Mouse (Mus musculus): ENCODE data around the gene Gsn.

DNA sequence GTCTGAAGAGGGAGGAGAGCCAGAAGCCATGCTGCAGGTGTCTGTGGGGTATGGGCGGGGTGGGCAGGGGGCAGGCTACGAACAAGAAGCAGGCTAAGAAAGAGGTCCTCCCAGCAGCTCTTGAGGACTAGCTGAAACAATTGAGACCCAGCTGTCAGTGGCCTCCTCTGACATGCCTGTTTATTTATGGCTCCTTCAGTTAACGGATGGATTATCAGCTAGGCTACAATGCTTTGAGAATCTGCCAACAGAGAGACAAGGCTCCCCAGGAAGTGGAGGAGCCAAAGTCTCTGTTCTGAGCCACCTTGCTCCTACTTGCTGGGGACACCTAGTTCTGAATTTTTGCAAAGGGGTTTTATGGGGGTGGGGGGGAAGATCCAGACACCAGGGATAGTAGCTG is 36.5 kb downstream of the Gsn start:
- TF ChIP-seq POLR2A (IDR thresholded peaks at IDR 0.05; ENCODE audit: borderline replicate concordance, extremely low read depth, low read depth, low read length) (no peak), CTCF (IDR thresholded peaks at IDR 0.05; ENCODE audit: insufficient read depth, low read length) (no peak)
